16 mouse cellular contexts compared by ENCODE assay signal in genomic region chr7:112943056-112943455, GRCm38 (mm10). TPM values are rescaled to one million over a fixed set of nuclear protein-coding genes. Genes with fewer than 3 reads are reported as not detected.
"Had no signal": no experiment of that assay in that cellular context is flagged by ENCODE, and none has a peak within 500 bp of the region (broad histone marks: within the 10 kb centered on the region; RNA-seq: fewer than 3 reads in every experiment).

No protein-coding gene starts in this region.

- H3K4me1 ChIP-seq: neural tube, embryonic 15.5 days; stomach, embryonic 15.5 days had no signal

- DNase-seq: retina, postnatal 1 day; right cerebral cortex, adult 18-20 months; right cerebral cortex, postnatal 14 days; right cerebral cortex, postnatal 25 days; right cerebral cortex, postnatal 4 days; spleen, adult 18-20 months; thymus, adult 18-20 months; thymus, adult 2 months; thymus, postnatal 14 days; thymus, postnatal 25 days; thymus, postnatal 36 days; thymus, postnatal 4 days had no signal

- H3K27ac ChIP-seq: neural tube, embryonic 15.5 days; stomach, embryonic 15.5 days; stomach, postnatal 0 days had no signal

- H3K36me3 ChIP-seq: neural tube, embryonic 15.5 days; stomach, embryonic 15.5 days had no signal

- H3K4me3 ChIP-seq: neural tube, embryonic 15.5 days; stomach, embryonic 15.5 days had no signal

- H3K9me3 ChIP-seq: neural tube, embryonic 15.5 days; stomach, embryonic 15.5 days had no signal

- H3K27me3 ChIP-seq: neural tube, embryonic 15.5 days; stomach, embryonic 15.5 days had no signal

- H3K9ac ChIP-seq: neural tube, embryonic 15.5 days; stomach, embryonic 15.5 days had no signal

- H3K4me2 ChIP-seq: neural tube, embryonic 15.5 days; stomach, embryonic 15.5 days had no signal

RNA-seq across cellular contexts. Expression of gene Rassf10, which starts 10.7 kb away (rescaled TPM):
- total RNA-seq: neutrophil, adult 5-6 weeks had no signal
